Mouse (Mus musculus) adrenal gland, adult 8-10 months (tissue): ENCODE measurements at regions not wholly inside any gene's neighbourhood (a gene's known extent, or its start where the extent isn't known, plus 50 kb on each side); places are given as distances from the start of the nearest gene placed in this dataset.

Source experiments
- DNase-seq: peaks from one replicate; pipeline ENCODE4 v3.0.0; 2022

DNA sequence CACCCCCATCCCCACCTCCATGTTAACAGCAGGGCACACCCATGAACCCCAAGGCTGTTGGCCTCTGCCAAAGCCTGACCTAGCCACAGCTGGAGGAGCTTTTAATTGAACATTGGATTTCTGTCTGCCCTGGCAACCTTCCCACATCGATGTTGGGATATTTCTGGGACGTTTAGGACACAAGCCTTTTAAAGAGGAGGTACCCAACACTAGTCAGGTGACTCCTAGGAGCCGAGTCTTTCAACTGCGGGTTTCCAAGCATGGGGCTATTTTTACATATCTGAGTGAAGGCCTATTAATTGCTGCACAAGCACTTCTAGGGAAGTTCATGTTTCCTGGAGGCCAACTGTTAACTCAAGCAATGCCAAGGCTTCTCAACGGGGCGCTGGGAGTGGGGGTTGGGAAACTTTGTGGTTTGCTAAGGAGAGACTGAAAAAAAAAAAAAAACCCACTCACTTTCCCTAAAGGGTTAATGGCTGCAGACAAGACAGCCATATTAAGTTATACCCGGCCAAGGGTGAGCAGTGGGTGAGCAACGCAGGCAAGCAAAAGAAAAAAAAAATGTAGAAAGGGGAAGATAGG is 213.3 kb downstream of the Bcl2l11 start:
- no peak for DNase-seq

DNA sequence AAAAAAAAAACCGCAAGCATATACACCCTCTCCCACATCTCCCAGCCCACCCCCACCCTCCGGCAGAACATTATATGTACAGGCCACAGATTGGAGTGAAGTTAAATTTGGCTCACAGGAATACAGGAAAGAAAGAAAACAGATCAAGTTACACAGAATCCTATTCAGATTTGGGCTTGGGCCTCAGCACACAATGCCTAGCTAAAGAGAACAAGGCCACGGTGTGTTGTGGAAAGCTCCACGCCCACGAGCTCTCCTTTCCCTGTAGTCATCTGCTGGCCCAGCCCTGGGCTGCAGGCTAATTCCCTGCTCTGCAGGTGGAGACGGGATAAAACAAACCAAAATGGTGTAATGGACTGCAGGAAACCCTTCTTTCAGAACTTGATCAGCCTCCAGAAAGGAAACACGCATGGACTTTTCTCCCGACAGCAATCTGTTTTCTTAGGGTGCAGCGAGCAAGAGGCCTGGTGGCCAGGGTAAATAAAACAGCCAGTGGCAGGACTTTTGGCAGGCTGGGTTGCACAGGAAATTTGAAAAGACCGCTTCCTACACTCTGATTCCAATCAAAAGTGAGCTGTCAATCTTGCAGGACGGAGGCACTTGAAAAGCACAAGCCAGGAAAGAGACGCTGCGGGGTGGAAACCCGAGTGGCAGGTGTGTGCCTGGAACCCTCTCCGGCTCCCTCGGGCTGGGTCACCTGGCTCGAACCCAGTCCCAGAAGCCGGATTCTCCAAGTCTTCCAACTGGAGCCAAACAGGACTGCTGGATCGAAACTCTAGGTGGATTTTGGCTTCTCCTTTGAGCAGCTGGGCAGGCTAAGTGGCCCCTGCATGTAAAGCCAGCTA is 214.0 kb downstream of the Bcl2l11 start:
- DNase-seq = no peak

DNA sequence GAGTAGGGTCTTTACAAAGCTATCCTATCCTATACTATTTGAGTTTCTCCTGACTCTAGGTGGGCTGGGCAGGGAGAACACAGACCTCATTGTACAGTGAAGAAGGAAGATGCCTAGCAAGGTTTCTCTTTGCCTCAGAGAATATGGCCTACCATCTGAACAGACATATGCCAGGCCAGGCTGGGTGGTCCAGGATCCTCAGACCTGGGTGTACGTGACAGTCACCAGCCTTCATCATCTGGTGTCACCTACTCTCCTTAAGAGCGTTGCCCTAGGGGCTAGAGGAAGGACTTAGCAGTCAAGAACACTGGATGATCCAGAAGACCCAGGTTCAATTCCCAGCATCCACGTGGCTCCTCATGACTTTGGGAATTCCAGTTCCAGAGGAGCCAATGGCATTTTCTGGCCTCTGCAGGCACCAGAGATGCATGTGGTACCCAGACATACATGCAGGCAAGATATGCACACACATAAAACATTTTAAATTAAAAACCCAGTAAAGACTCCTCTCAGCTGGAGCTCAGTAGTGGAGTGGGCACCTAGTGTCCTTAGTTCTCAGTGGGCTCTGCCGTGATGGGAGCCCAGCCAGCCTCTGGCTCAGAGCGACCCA is 214.9 kb downstream of the Bcl2l11 start:
- DNase-seq = no peak

DNA sequence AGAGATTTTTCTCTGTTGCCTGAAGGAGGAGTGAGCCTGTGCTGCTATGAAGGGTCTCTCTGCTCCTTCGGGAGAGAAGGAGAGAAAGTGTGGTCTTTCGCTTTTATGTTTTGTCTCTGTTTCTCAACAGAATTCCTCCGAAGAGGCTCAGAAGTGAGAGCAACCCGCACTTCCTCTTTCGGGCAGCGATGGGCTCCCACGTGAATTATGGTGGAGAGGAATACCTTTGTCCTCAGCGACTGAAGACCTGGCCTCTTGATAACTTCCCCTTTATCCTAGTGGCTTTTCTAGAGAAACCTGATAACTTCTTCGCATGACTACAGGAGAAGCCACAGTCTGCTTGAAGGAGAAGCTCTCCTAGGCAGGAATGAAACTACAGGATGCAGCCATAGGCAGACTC is 216.4 kb downstream of the Bcl2l11 start:
- no peak for DNase-seq

DNA sequence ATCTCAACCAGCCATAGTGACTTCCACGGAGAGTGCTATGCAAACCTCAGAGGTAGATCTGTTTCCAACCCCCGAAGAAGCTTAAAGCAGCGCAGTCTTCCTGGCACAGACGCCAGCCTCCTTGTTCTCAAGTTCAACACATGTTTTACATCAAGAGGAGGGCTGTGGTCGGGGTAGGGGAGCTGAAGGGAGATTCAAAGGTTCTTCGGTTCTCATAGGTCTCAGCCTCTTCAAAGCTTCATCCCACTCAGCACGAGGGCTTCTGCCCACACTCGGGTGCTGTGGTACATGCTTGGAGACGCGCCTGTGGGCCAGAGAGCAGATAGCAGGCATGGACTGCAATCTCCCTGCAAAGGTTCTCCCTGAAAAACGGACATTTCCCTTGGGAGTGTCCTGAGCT is 219.7 kb downstream of the Bcl2l11 start:
- DNase-seq = no peak

DNA sequence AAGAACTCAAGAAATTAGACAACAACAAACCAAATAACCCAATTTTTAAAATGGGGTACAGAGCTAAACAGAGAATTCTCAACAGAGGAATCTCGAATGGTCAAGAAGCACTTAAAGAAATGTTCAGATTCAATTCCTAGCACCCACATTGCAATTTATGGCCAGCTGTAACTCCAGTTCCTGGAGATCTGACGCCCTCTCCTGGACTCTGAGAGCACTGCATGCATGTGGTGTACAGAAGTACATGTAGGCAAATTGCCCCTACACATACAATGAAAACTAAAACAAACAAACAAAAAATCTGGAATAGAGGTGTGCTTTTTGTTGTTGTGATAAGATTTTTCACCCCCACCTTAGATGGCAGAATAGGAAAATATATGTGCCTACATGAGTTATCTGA is 222.7 kb downstream of the Bcl2l11 start:
- no peak for DNase-seq

DNA sequence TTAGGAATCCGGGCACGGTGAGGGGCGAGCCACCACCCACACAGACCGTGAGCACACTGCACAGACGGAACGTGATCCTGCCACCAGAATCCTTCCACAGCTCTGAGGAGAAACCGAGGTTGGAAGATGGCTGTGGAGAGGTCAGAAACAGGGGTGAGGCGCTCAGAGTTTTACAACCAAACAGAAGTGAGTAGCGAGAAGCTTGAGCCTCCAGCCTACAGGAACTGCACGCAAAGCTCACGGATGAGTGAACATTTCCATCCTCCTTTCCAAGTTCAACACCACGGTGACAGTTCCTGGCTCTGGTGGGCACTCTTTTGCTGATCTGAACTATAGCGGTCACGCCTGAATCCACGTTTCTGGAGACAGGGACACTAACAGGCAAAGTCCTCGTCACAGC is 225.6 kb downstream of the Bcl2l11 start:
- DNase-seq = no peak

DNA sequence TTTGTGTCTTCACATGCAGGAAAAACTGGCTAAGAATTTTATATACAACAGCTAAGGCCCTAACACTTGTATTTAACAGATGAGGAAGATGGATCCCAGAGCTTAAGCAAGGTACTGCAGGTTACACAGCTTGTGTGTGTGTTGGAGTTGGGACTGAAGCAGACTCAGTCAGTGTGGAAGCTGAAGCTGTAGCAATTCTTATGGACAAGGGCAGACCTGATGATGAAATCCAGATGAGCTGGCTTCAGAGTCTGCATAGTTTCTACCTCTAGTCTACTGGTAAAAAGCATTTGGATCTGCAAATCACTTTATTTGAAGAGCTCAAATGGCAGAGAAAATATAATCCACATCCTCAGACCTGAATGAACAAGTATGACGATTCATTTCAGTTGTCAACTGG is 226.7 kb downstream of the Bcl2l11 start:
- DNase-seq = no peak

DNA sequence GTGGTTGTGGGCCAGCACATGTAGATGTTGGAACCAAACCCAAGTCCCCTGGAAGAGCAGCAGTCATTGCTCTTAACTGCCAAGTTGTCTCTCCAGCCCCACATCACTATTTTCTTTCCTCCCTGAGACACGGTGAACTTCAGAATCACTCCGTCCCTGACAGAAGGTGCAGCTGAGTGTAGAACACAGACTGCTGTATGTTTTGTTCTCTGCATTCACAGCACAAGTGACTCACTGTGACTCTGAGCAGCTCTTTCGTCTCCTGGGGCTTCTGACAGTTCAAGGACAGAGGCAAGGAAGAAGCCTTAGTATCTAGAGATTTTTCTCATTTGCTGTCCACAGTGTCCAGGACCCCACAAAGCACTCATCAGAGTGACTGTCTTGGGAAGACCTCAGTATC is 227.6 kb downstream of the Bcl2l11 start:
- DNase-seq = no peak

DNA sequence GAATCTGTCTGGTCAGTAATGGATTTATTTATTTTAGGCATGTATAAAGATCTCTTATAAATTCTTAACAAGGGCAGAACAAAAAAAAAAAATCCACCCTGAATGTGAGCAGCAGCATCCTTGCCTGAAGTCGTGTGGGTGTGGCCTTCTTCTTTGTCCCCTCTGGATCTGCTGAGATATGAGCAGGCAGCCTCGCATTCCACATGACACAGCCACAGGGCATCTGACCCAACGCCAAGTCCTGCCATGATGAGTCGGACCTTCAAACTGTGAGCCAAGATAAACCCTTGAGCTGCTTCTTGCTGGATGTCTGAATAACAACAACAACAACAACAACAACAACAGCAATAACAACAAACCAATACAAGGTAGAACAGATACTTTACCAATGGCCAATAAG is 230.5 kb downstream of the Bcl2l11 start:
- no peak for DNase-seq

DNA sequence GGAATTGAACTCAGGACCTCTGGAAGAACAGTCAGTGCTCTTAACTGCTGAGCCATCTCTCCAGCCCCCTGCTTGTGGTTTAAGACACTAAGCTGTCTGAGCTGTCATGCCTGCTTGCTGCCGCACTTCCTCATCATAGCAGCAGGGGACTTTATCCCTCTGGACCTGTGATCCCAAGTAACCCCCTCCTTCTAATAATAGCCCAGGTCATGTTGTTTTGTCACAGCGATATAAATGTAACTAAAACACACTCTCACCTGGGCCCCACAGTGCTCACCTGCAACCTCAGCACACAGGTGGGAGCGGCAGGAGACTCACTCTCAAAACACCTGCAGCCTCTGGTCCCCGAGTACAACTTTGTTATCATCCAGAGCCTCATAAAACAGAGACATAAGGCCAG is 231.9 kb upstream of the Spdye4c start:
- no peak for DNase-seq

DNA sequence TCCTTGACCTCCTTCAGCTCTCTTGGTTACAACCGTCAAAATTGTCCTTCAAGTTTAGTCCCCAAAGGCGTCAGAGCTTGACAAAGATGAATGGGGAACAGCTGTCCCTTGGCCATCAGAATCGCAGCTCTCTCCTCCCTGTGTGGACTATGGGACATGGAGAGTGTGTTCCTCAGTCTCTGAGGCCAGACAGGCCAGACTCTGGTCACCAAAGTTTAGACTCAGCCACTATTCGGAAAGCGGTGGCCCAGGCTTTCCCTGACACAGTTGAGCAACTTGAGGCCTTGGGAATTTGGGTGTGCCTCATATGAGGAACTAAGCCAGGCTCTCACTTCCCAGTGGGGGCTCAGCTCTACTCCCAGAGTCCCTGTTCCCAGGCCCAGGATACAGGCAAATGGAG is 230.5 kb upstream of the Spdye4c start:
- no peak for DNase-seq

DNA sequence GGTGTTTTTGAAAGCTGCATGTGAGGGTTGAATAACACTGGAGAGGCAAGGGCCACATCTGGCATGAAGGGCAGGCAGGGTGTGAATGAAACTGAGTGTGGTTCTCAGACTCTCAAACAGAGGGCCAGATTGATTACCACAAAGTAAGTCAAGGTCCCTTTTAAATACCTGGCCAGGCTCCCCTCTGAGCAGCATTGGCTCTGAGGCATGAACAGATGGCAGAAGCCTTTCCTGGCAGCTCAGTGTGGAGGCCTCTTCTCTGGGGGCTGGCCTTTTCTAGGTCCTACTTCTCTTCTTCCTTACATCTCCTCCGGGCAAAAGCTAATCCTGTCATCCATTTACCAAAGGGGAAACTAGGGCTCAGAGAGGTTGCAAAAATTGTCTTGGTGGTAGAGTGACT is 229.6 kb upstream of the Spdye4c start:
- DNase-seq = no peak

DNA sequence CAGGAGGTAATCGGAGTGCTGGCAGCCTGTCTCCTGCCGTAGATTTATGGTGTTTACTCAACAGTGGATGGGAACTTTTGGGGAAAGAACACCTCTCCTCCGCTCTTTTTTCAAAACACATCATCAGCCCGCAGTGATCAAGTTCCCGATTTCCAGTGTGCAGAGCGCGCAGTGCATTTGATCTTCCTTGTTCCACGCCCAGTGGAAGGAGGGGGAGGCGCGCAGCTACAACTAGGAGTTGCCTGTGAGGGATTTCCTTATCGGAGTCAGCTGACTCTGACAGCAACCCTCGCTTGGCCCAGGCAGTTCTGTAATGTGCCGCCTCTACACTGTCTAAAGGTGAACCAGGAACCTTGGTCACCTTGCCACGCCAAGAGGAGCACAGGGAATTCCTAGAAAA is 226.8 kb upstream of the Spdye4c start:
- DNase-seq = peak; percentile 53

DNA sequence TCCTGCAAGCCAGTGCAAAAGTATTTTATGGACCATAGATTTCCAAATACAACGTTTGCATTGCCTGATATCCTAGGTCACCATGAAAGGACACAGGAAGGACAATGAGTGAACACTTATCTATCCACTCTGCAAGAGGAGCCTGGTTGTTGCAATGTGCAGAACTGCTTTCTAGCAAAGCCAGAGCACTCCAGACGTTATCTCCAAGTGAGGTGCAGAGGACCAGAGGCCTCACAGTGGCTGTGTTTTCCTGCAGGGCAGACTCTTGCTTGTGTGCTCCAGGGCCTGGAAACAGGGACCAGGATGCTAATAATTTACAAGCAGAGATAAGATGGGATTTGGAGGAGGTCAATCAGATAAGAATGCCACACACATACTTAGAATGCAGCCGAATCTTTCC is 226.0 kb upstream of the Spdye4c start:
- DNase-seq = no peak

DNA sequence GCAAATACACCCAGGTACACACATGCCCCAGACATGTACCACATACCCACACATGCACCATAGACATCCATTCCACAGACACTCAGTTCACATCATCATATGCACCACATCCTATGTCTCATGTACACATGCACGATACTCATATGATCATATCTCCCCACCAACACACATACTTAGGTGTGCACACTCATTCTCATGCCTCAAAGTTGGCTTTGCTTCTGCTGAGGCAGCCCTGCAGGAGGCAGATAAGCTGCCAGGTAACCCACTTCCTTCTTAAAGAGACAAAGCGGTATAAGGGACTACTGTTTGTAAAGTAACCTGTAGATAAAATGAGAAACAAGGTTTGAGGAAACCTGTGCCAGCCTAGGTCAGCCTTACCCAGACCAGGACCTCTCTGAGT is 225.2 kb upstream of the Spdye4c start:
- DNase-seq = no peak

DNA sequence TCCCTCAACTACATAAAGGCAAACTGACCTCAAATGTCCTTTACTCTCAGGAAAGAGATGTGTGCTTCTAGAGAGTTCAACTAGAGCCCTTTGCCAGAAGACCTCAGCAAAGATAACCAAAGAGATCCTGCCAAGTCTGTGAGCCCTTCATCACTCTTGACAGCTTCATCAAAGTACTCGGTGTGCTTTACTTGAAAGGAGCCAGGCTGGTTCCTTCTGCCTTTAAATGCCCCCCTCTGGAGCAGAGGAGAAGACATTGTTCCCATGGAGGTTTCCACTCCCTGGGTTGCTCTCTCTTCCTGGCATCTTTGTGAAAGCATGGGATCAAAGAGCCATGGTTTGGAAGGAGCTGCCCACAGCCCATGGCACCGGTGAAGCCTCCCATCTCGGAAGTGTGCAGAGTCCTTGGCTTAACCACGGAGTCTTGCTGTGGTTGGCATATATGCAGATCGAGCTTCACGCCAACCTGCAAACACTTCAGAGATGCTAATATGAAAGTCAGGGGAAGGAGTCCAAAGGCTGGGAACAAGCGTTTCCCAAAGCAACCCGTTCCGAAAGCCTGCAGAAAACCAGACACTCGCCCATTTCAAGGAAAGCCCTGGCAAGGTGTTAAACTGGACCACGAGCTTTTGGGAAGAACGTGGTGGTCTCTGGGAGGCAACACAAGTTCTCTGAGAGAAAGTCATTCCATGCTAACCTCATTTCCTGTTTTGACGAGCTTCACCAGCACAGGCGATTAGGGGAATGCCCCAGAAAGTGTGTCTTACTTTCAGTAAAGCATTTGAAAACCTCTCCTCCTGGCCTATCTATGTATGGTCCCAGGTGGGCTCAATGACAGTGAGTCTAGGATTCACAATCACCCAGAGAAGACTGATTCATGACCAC is 223.5 kb upstream of the Spdye4c start:
- DNase-seq = peak; percentile 19

DNA sequence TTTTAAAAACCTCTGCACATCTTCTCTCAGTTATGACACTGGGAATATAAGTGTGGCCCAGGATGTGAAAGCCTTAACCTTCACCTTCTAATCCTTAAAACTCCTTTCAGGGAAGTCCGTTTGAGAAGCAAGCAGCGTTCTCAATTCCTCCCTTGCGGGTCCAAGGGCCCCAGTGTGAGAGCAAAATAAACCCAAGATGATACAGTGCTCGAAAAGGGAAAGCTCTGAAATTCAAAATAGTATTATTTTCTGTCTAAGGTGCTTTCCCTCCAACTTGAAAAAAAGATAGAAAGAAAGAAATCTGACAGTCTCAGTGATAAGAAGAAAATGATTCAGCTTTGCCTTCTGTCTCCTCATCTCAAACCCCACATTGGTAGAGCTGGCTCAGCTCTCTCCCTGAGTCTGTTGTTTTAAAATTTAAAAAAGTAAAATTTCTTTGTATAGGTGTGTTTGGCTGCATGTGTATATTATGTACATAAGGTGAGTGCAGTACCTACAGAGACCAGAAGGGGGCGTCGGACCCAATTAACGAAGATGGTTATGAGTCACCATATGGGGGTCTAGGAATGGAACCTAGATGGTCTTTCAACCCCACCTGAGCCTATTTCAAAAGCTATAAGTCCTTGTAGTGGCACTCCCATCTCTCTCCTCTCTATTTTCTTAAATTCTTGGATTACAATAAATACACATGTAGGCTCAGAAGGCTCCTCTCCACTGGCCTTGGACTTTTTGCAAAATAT is 222.3 kb upstream of the Spdye4c start:
- DNase-seq = no peak

DNA sequence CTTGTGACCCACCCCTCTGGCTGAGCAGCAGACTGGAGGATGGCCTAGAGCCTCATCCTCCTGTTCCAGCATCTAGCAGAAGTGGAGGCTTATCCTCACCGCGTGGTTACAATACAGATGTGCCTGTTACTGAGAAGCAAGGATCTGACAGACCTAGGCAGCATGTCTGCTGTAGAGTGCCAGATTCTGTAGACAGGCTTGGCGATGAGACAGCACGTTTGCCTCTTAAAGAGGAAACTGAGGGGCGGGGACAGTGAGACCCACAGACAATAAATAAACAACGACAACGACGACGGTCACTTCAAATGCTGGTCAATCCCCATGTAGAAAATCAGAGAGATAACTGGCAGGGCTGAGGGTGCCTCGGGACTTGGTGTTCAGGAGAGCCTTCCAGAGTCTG is 220.2 kb upstream of the Spdye4c start:
- no peak for DNase-seq

DNA sequence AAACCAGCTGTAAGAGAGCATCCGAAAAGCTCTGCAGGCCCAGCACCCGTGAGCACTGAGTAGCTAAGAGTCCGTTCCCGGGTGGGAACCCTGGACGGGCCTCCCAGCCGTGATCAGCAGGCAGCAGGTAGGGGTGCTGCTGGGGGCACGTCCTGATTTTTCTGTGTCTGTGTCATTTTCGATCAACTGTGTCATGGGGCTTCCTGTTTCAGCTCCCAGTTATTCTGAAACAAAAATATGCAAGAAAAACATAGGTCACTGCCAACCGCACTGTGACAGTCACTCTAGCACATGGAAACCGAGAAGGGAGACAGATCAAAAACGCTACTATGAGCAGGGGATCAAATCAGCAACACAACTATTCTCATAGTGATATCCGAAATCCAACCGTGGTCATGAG is 218.8 kb upstream of the Spdye4c start:
- DNase-seq = no peak

DNA sequence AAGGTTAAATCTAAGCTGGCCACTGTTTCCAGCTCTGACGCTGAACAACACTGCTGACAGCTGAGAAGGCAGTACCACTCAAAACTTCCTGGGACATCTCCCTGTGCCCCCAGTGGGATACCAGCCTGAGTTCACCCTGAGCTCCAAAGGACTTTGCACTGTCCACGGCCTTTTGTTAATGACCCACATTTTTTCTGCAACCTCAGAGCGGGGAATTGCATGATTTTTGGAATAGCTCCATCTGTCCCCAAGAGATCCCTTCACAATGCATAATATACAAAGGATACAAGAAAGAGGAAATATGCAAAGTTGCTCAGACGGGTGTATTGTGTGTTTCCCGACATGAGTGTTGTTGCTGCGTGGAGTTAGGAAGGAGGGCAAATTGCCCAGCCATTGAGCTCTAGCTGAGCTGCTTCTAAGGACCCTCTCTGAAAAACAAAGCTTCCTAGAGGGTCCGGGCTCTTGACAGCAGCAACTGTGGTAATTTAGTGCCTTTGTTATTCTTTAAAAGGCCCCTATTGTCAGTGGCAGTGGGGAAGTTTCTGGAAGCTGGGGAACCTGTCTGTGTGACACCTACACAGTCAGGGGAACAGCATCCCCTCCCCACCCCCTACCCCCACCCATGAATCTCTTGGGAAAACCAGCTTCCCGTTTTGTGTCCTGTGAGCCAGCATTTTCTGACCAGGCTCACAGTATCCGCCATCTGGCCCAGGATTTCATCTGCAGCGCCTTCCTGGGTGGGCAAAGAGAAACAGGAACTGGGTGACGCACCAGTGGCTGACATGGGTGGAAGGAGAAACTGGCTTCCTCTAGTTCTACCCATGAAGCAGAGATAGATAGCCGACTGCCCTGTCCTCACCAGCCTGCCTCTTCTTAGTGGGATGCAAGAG is 217.4 kb upstream of the Spdye4c start:
- no peak for DNase-seq

DNA sequence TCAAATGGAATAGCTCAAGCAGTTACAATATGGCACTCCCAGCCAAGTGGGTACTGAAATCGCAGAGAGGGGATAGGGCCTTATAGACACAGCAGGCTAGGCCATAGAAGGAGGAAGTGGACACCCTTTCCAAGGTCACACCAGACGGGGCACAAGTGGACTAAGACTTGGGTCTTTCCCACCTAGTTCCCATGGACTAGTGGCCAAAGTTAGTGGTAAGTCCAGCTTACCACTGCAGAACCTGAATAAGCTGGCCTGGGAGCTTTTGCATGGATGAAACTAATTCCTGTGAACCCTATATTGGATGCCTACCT is 216.8 kb upstream of the Spdye4c start:
- no peak for DNase-seq
